Mouse (Mus musculus): ENCODE measurements around the gene Adssl1.

The Adssl1 gene

GRCm38 (mm10) chr12:112618981-112619685, 712 bp upstream of the Adssl1 start:
- in situ Hi-C loops (cut with MboI; ENCODE audit: unreplicated experiment in 2 of 2) = loop anchor here in 1 of 2 experiments (5.0 to 10.0 kb wide), 2 partner anchors 57 to 1454 kb away; partner anchors contain the start of gene Traf3

GRCm38 (mm10) chr12:112620354-112621061, 663 bp downstream of the Adssl1 start:
- in situ Hi-C loops (cut with MboI; ENCODE audit: unreplicated experiment in 2 of 2) = loop anchor here in 1 of 2 experiments (5.0 kb wide), 1 partner anchor 68 kb away; no protein-coding TSS in a partner anchor

- in situ Hi-C loops (cut with MboI; ENCODE audit: unreplicated experiment in 2 of 2) = loop anchor here in 1 of 2 experiments (5.0 kb wide), 1 partner anchor 70 kb away; no protein-coding TSS in a partner anchor
Measured at GRCm38 (mm10) chr12:112621900-112622299, 2.1 kb downstream of the Adssl1 start.

- in situ Hi-C loops (cut with MboI; ENCODE audit: unreplicated experiment in 2 of 2) = loop anchor here in 1 of 2 experiments (5.0 kb wide), 1 partner anchor 71 kb away; no protein-coding TSS in a partner anchor
Measured at GRCm38 (mm10) chr12:112623742-112624141, 3.9 kb downstream of the Adssl1 start.

- in situ Hi-C loops (cut with MboI; ENCODE audit: unreplicated experiment in 2 of 2) = no loop called here
Measured at GRCm38 (mm10) chr12:112625700-112626099, 5.9 kb downstream of the Adssl1 start.

GRCm38 (mm10) chr12:112626455-112626854, 6.6 kb downstream of the Adssl1 start:
- in situ Hi-C loops (cut with MboI; ENCODE audit: unreplicated experiment in 2 of 2) = no loop called here

GRCm38 (mm10) chr12:112627097-112627881, 7.4 kb downstream of the Adssl1 start:
- in situ Hi-C loops (cut with MboI; ENCODE audit: unreplicated experiment in 2 of 2) = no loop called here

- in situ Hi-C loops (cut with MboI; ENCODE audit: unreplicated experiment in 2 of 2) = no loop called here
Measured at GRCm38 (mm10) chr12:112628197-112628596, 8.4 kb downstream of the Adssl1 start.

- in situ Hi-C loops (cut with MboI; ENCODE audit: unreplicated experiment in 2 of 2) = no loop called here
Measured at GRCm38 (mm10) chr12:112628928-112629721, 9.3 kb downstream of the Adssl1 start.

- in situ Hi-C loops (cut with MboI; ENCODE audit: unreplicated experiment in 2 of 2) = no loop called here
Measured at GRCm38 (mm10) chr12:112630029-112630428, 10.2 kb downstream of the Adssl1 start.

GRCm38 (mm10) chr12:112630796-112631195, 11.0 kb downstream of the Adssl1 start:
- in situ Hi-C loops (cut with MboI; ENCODE audit: unreplicated experiment in 2 of 2) = no loop called here

GRCm38 (mm10) chr12:112631472-112631871, 11.6 kb downstream of the Adssl1 start:
- in situ Hi-C loops (cut with MboI; ENCODE audit: unreplicated experiment in 2 of 2) = no loop called here

- in situ Hi-C loops (cut with MboI; ENCODE audit: unreplicated experiment in 2 of 2) = no loop called here
Measured at GRCm38 (mm10) chr12:112632084-112632777, 12.4 kb downstream of the Adssl1 start.

GRCm38 (mm10) chr12:112632907-112633306, 13.1 kb downstream of the Adssl1 start:
- in situ Hi-C loops (cut with MboI; ENCODE audit: unreplicated experiment in 2 of 2) = no loop called here

GRCm38 (mm10) chr12:112633686-112634085, 13.8 kb downstream of the Adssl1 start:
- in situ Hi-C loops (cut with MboI; ENCODE audit: unreplicated experiment in 2 of 2) = no loop called here

- in situ Hi-C loops (cut with MboI; ENCODE audit: unreplicated experiment in 2 of 2) = no loop called here
Measured at GRCm38 (mm10) chr12:112639526-112639925, 19.7 kb downstream of the Adssl1 start.

- in situ Hi-C loops (cut with MboI; ENCODE audit: unreplicated experiment in 2 of 2) = no loop called here
Measured at GRCm38 (mm10) chr12:112643126-112643525, 23.3 kb downstream of the Adssl1 start.

GRCm38 (mm10) chr12:112644180-112644854, 24.5 kb downstream of the Adssl1 start, which contains the start of gene Siva1:
Gene Siva1, plus strand, starts transcription at chr12:112644679.
- in situ Hi-C loops (cut with MboI; ENCODE audit: unreplicated experiment in 2 of 2) = no loop called here

All from v-Abl transformed pro-B cells (cell line).